Mouse (Mus musculus) CH12F3 (cell line): ENCODE data around the gene Tnnt2.

Source experiments
- in situ Hi-C: fragments of 300-500 bp; cut with MboI; formaldehyde crosslinking; loops from 2 replicates; pipeline ENCODE4 v1.14.3; 2020; ENCODE audit warnings: low sequenced_read_pairs

Gene Tnnt2

DNA sequence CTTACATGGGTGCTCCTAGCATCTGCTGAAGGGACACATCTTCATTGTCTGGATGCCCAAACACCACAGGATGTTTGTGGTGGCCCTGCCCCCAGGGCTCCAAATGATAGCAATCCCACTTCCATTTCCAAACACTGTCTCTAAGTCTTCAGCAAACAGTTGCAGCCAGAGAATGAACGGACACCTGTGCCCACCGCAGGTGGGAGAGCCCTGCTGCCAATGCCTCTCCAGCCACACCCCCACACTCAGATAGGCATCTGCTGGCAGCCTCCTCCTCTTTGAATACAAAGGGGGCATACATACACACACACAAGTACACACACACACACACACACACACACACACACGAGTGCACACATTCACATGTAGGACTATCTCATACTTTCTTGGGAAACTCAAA lies 57.2 kb downstream of the Tnnt2 start:
- in situ Hi-C loops: no loop called here

DNA sequence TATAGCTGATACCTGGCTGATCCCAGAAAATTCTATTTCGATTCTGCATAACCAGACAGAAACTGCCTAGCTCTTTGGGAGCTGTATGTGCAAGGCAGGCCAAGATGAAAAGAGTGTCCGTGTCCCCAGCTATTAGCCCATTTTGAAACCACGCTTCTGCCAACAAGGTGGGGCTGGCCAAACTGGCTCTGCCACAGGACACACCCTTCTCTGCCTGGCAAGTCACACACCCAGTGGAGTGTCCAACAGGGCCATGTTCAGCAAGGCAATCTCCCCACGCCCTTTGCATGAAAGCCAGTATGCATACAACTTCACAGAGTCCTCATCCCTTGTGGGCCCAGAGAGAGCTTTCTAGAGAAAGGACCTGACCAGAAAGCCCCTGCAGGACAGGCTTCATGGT lies 59.2 kb downstream of the Tnnt2 start:
- in situ Hi-C loops: no loop called here

DNA sequence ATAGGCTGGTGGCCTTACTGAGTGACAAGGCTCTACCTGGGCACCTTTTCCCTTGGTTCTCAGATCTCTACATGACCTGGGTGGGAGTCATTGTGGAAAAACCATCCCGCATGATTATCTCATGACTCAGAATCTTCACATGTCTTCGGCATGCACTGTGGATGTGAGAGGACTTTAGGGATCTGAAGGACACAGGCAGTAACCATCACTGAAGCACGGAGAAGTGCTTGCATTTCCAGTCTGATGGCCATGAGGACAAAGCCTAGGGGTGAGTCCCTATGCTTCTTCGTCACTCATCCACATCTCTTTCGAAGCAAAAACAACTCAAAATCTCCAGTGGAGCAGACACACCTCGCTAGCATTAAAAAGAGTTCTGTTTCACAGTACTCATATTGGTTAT lies 63.1 kb downstream of the Tnnt2 start:
- in situ Hi-C loops: no loop called here

DNA sequence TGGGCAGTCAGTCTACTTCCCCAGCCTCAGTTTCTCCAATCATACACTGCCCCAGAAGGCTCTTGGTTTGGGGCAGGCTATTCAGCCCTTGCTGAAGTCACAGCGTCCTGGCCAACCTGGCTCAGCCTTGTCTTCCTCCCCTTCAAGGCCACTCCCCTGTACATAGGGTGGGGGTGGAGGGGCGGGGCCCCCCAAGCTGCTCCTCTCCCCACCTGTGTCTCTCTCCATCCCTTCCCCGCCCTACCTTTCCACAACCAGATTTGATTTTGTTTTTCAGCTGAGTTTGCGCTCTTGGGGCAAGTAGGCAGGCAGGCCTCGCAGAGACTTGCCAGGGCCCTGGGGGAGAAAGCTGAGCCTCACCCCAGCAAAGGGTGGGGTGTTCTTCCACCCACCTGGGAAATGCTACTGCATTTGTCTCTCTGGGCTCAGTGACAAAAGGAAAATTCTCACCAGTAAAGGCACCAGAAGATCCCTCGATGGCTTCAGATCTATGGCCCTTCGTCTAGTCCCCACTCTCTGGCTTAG lies 63.9 kb downstream of the Tnnt2 start:
- in situ Hi-C loops: no loop called here
